Mouse (Mus musculus): ENCODE data around the gene Itpr2. TPM values are rescaled to one million over a fixed set of nuclear protein-coding genes. Genes with fewer than 3 reads are reported as not detected.

Gene Itpr2
- total RNA-seq, 2 experiments from 2014 or later: 18.6 to 19.8 TPM

- no peak for DNase-seq (ENCODE audit: low spot score in 2 of 2)
Measured at GRCm38 (mm10) chr6:146170603-146171051, 331.4 kb downstream of the Itpr2 start.

DNA sequence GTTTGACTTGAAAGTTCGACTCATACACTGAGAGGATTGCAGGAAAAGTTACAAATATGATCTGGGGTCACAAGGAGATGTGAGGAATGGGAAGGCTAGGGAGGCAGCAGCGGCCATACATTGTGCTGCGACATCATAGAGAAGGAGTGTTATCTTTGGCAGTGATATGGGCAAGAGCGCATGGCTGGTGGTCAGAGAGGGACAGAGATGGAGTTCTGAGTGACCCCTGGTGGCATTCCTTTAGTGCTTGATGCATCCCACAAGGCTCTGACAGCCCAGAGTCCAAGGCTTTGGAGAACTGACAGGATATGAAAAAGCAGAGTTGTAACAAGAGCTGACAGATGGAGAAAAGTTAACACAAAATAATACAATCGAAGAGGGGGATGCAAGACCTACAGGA lies 334.8 kb downstream of the Itpr2 start:
- no peak for DNase-seq (ENCODE audit: low spot score in 2 of 2)

DNA sequence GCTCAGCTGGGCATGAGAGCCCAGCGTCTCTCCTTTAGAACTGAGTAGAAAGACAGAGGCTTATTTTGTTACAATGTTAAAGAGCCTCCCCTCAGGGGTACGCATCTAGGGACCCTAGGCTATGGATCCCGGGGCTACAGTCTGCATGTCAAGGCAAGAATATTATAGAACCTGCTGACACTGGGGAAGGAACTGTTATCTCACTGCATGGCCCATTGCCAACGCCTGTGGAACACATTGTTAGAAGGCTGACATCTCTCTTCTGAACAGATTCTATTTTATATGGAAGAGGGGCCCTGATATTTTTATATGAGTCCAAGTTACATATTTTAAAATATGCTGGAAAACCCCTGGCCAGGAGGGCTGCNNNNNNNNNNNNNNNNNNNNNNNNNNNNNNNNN lies 342.4 kb downstream of the Itpr2 start:
- peak in 1 of 2 experiments; percentile 48 for DNase-seq (ENCODE audit: low spot score in 2 of 2)

GRCm38 (mm10) chr6:146158717-146159116 lies 343.3 kb downstream of the Itpr2 start:
- DNase-seq (ENCODE audit: low spot score in 2 of 2): no peak

DNA sequence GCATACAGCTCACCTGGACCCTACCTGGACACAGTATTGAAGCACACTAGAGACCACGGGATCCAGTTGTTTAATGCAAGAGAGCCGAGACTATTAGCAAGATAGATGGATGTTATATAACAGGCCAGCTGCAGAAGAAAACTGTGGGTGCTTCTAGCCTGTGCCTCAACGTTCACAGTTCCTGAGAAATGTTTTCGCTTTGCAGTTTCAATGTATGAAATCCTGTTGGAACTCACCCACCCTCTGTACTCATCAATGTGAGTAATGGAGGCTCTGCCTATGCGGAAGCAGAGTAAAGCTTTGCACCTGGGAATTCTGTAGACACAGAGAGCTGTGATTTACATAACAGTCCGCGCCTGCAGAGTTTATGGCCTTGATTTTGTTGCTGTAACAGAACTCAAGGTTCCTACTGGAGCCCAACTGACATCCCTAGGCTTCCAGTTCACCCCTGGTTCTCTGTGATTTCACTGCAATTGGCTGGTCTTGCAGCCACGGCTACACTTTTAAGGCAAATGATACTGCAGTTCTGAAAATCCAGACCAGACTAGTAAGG lies 344.0 kb downstream of the Itpr2 start:
- peak in 1 of 2 experiments; percentile 39 for DNase-seq (ENCODE audit: low spot score in 2 of 2)

DNA sequence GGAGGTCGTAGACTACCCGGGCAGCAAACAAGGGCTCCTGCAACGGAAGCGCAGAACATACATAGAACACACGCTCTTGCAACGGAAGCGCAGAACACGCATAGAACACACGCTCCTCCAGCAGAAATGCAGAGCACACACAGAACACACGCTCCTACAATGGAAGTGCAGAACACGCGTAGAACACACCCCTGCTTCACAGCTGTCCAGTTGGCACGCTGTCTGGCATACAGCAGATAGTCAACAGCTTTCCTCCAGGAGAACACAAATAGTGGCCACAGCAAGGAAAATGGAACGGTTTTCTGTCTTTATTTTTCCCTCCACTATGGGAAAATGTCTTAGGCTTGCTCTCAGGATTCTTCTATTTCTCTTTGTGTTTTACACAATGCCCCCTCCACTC lies 344.9 kb downstream of the Itpr2 start:
- DNase-seq (ENCODE audit: low spot score in 2 of 2): peak in 1 of 2 experiments; percentile 60

DNA sequence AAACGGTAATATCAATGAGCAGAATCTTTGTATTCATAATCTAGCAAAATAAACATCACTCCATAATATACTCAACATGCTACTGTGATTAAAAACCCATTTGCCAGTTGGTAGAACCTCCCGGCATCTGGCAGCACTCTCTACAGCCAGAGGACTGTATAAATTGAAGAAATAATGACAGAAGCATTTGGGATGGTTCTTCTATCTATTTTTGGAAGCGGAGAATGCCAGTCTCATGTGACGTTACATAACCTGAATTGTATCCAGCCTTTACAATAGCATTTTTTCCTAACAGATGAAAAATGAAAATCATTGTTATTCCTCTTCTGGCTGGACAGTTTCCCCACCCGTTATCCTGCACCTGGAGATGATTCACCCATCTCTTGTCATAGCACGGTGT lies 345.5 kb downstream of the Itpr2 start:
- DNase-seq (ENCODE audit: low spot score in 2 of 2): peak; percentile 32 to 74

DNA sequence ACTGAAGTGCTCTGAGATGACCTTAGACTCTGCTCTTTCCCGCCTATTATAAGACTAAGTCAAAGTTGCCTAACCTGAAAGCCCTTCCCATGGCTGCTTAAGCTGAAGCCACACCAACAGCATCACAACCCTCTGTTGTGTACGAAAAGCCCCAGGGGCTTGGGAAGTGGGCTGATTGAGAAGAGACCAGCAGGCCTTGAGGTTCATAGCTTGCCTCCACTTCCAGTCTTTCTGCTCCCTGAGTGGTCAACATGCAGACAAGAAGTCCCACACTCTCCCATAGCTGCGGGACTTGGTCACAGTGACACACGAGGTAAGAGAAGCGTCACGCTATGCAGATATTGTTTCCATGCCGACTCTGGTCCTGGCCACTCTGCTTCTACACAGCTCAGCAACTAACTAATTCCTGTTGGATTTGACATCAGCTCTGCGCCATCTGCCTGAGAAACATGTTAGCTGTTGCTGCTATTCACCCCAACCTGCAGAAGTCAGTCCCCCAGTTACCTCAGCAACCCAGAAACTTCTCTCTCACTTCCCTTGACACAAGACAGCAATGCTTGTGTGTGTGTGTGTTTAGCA lies 346.8 kb downstream of the Itpr2 start:
- peak in 1 of 2 experiments; percentile 70 for DNase-seq (ENCODE audit: low spot score in 2 of 2)

DNA sequence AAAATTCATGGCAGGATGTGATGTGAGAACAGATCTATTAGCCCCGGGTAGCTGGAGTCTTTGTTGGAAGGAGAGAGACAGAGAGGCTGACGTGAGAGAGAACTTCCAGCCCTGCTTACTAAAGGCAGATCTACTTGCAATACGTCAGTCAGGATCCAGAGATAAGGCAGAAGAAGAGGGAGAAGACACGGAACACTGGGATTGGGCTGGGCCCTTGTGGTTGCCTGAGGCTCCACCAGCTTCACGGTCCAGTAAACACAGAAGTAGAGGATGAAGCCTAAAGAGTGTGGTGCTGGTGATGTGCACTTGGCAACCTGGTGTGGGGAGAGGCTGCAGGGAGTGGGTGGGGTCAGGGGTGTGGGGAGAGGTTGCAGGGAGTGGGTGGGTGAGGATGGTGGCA lies 349.2 kb downstream of the Itpr2 start:
- no peak for DNase-seq (ENCODE audit: low spot score in 2 of 2)

GRCm38 (mm10) chr6:146140966-146141585 lies 360.9 kb downstream of the Itpr2 start:
- DNase-seq (ENCODE audit: low spot score in 2 of 2): no peak

DNA sequence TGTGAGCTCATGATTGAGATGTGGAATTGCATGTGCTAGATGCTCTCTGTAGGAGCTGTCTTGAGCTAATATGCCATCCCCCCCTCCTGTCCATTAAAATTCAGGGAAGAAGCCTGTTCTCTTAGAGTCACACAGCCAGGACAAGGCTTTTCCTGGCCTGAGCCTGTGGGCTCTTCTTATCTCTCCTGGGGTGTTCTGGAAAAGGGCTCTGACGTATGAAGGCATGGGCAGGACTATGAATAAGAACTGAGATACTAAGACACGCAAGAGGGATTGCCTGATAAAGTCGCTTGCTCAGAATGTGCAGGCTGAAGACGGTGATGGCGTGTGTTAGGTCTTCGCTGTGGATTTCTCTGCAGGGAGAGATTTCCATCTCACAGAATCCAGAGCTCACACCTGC lies 361.9 kb downstream of the Itpr2 start:
- no peak for DNase-seq (ENCODE audit: low spot score in 2 of 2)

GRCm38 (mm10) chr6:146136646-146137045 lies 365.4 kb downstream of the Itpr2 start:
- DNase-seq (ENCODE audit: low spot score in 2 of 2): peak; percentile 41 to 61

GRCm38 (mm10) chr6:146136244-146136643 lies 365.8 kb downstream of the Itpr2 start:
- DNase-seq (ENCODE audit: low spot score in 2 of 2): no peak

GRCm38 (mm10) chr6:146135291-146135690 lies 366.7 kb downstream of the Itpr2 start:
- DNase-seq (ENCODE audit: low spot score in 2 of 2): no peak

GRCm38 (mm10) chr6:146133921-146134320 lies 368.1 kb downstream of the Itpr2 start:
- no peak for DNase-seq (ENCODE audit: low spot score in 2 of 2)

DNA sequence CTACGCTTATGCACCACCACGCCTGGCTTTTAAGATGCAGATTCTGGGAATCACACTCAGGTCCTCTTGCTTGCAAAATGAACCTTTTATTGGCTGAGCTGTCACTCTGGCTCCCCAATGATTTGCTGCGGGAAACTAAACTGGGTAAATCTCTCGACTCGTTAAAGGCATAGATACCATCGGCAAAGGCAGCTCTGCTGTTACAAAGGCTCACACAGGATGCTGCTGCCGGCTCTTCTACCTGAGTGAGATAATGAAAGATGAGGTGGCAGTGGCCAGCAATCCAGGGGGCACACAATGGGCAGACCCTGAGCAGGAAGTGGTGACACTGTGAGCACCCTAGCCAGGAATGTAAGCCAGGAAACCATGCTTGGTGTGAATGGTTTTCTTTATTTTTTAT lies 373.0 kb downstream of the Itpr2 start:
- no peak for DNase-seq (ENCODE audit: low spot score in 2 of 2)

DNA sequence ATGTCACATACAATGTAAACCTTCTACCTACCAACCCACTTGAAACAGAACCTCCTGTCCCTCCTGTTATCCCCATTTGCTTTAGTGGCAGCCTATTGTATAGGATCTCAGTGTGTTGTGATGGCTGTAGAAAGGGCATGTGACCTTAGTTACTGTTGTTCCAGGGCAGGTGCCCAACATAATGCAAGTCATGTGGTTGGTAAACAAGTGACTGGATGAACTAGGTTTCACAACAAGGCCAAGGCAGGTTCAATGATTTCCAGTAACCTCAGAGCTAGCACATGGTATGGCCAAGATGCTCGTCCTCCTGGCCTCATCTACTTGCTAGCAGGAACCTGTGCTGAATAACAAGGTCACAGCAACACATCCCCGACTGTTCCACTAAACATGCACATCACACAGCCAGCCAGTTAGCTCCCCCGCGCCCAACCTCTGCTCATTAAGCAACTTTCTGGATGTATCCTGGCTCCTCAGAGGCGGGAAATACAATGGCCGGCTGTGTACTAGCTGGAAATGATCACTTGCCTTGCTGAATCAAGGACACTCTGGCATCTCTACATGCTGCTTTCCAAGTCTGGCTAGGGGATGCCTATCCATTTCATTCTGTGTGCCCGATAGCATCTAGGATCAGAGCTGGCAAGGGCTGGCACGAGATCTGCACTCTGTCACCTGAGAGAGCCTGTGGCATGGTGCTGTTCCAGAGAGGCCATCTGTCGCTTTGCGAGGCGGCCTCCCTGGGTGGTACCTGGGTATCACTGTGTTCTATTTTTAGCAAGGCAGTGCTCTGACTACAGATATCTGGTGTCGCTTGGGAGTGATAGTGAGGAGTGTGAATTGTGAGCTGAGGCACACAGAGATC lies 375.0 kb downstream of the Itpr2 start:
- DNase-seq (ENCODE audit: low spot score in 2 of 2): no peak

DNA sequence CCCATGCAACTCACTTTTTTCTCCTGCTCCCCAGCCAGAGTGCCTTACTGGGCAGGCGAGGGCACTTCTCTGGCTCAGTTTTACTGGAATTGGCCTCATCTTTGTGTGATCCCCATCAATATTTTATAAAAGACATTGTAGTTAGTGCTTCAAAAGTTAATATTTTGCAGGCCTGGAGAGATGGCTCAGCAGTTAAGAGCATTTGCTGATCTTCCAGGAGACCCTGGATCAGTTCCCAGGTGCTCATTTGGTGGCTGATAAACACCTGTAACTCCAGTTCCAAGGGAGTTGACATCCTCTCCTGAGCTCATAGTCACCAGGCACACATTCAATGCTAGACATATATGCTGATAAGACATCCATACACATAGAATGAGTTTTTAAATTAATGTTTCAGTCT lies 376.4 kb downstream of the Itpr2 start:
- no peak for DNase-seq (ENCODE audit: low spot score in 2 of 2)

DNA sequence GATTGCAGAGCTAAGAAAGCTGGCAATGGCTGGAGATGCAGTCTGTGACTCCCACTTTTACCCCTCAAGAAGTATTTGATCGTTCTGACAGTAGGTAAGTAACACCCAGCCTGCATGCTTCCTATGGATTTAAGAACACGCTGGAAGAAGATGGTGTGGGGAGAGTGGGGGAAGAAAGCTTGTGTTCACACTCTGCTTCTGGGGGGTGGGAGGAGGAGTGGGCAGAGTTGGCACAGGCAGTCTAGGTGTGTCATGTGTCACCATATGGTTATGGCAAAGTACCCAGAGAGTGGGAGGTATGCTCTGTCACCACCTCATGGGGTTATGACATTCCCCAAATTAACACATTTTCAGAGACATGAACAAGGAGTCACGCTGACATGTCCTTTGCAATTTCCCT lies 377.5 kb downstream of the Itpr2 start:
- DNase-seq (ENCODE audit: low spot score in 2 of 2): peak; percentile 25 to 53

DNA sequence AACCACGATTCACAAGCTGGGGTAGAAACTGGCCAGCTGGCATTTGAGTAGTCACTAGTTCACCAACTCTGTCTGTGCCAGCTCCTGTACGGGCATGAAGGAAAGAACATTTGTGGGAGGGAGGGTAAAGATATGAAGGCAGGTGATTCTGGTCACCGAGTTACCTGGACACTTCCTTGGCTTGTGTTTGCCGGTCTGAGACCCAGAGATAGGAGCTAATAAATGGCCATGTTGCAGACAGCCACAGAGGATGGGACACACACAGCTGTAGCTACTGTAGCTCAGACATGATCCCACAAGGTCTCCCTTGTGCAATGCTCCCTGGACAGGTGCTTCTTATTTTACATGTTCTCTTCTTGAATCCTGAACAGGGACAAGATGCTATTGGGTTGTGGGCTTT lies 378.4 kb downstream of the Itpr2 start:
- no peak for DNase-seq (ENCODE audit: low spot score in 2 of 2)

GRCm38 (mm10) chr6:146120172-146120571 lies 381.9 kb downstream of the Itpr2 start:
- DNase-seq (ENCODE audit: low spot score in 2 of 2): no peak

Measured in layer of hippocampus, adult 18-20 months (tissue).